Mouse (Mus musculus) heart, adult 2 months (tissue): ENCODE results near the gene Dcaf8. TPM values are rescaled to one million over a fixed set of nuclear protein-coding genes. Genes with fewer than 3 reads are reported as not detected.

Experiments used
- DNase-seq, 2 experiments: peaks; one replicate each; pipeline ENCODE4 v3.0.0; 2021
- H3K27ac ChIP-seq: fragments of 200-600 bp; 2 replicates; pipeline ENCODE4 v1.8.1; 2022
- H3K27me3 ChIP-seq: fragments of 200-500 bp; 2 replicates; pipeline ENCODE4 v1.6.1; 2012; ENCODE audit warnings: mild to moderate bottlenecking, low read length, inconsistent platforms, mixed read lengths; ENCODE audit not compliant: control insufficient read depth, insufficient read depth
- H3K36me3 ChIP-seq: fragments of 200-500 bp; 2 replicates; pipeline ENCODE4 v1.6.1; 2012; ENCODE audit warnings: low read length, inconsistent platforms; ENCODE audit not compliant: control insufficient read depth, insufficient read depth
- H3K4me1 ChIP-seq: fragments of 200-500 bp; 2 replicates; pipeline ENCODE4 v1.6.1; 2011; ENCODE audit warnings: low read length; ENCODE audit not compliant: control insufficient read depth, insufficient read depth
- H3K4me3 ChIP-seq: fragments of 200-600 bp; 2 replicates; pipeline ENCODE4 v1.8.1; 2022
- H3K79me2 ChIP-seq: fragments of 200-500 bp; replicated peaks from 2 replicates; pipeline ENCODE4 v1.6.1; 2012; ENCODE audit warnings: mild to moderate bottlenecking, inconsistent platforms, low read length, moderate library complexity, mixed read lengths; ENCODE audit not compliant: control insufficient read depth, insufficient read depth
- H3K9ac ChIP-seq: fragments of 200-500 bp; 2 replicates; pipeline ENCODE4 v1.6.1; 2012; ENCODE audit warnings: low read depth, mild to moderate bottlenecking, control low read depth, inconsistent platforms, low read length, mixed read lengths
- CTCF ChIP-seq: fragments of 200-600 bp; IDR thresholded peaks from 2 replicates; pipeline ENCODE4 v1.8.1; 2022; ENCODE audit warnings: antibody characterized with exemption, mild to moderate bottlenecking, moderate library complexity
- EP300 ChIP-seq: fragments of 200-500 bp; IDR thresholded peaks from 2 replicates; pipeline ENCODE4 v1.6.1; 2011; ENCODE audit warnings: low read depth, low read length, control low read depth; ENCODE audit not compliant: insufficient read depth
- POLR2A ChIP-seq: fragments of 200-500 bp; IDR thresholded peaks from 2 replicates; pipeline ENCODE4 v1.6.1; 2011; ENCODE audit warnings: mild to moderate bottlenecking, low read depth, low read length, control low read depth; ENCODE audit not compliant: insufficient read depth
- WGBS: fragments of 180-500 bp; shearing (Covaris S2); methylation state at CpG from one replicate; pipeline ENCODE4 v1.1.7; 2018; 5-methylcytosine and 5-hydroxymethylcytosine counted together
- intact Hi-C: fragments of 180-260 bp; cut with DNase I; formaldehyde crosslinking; loops from one replicate; pipeline ENCODE4 v1.15.1; 2025
- polyA plus RNA-seq: library from polyadenylated mRNA; depleted of rRNA; stranded (reverse); fragments of >200 nt; gene quantifications from 2 replicates; pipeline ENCODE4 v1.2.3, GENCODE M21; 2012
- total RNA-seq, 2 experiments: library from RNA; stranded (reverse); gene quantifications; 2 replicates each; pipeline ENCODE4 v1.2.3; 2021

Dcaf8 gene
- total and polyA plus RNA-seq, 3 experiments: 62.7 to 116 (median 100) TPM

GRCm38 (mm10) chr1:172116948-172117347 is 30.9 kb upstream of the Dcaf8 start:
- TF ChIP-seq EP300 (no peak), CTCF (no peak), POLR2A (no peak)
- Histone ChIP-seq H3K27me3 (no peaks in the 10 kb centered on the region), H3K9ac (no peak overlapping the region), H3K36me3 (peaks cover 2% of the 10 kb centered on the region), H3K4me3 (no peak overlapping the region), H3K4me1 (no peaks in the 10 kb centered on the region), H3K79me2 (no peaks in the 10 kb centered on the region), H3K27ac (no peak overlapping the region)
- 88% methylated on average over 5 of the region's 5 CpGs for WGBS
- intact Hi-C loops: no loop called here
- no peak for DNase-seq

- no peak overlapping the region for H3K9ac ChIP-seq
- intact Hi-C loops: loop anchor here (1.0 kb wide), 1 partner anchor 205 kb away; no protein-coding TSS in a partner anchor
- no peak for DNase-seq
- no peaks in the 10 kb centered on the region for H3K27me3 ChIP-seq
- no peak overlapping the region for H3K27ac ChIP-seq
- TF ChIP-seq EP300: no peak
- no peak for TF ChIP-seq CTCF
- no peak for TF ChIP-seq POLR2A
- no peaks in the 10 kb centered on the region for H3K4me1 ChIP-seq
- no peaks in the 10 kb centered on the region for H3K79me2 ChIP-seq
- WGBS: 57% methylated on average over 6 of the region's 6 CpGs
- H3K36me3 ChIP-seq: peaks cover under 1% of the 10 kb centered on the region
- no peak overlapping the region for H3K4me3 ChIP-seq
Observed at GRCm38 (mm10) chr1:172119100-172119499, 28.8 kb upstream of the Dcaf8 start.

DNA sequence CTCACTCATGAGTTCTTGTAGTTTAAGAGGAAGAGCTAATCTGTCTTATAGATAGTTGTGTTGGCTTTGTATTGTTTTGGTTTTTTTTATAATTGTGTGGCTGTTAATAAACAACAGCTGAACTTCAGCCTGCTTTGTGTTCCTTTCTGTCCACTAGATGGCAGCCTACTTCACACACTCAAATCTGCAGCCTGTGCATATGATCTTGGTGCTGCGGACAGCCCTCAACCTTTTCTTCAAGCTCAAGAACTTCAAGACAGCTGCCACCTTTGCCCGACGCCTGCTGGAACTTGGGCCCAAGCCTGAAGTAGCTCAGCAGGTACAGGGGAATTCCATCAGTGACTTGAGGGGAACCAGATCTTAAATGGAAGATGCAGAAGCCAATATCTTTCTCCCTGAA is 28.2 kb upstream of the Dcaf8 start:
- Histone ChIP-seq H3K4me3 (no peak overlapping the region), H3K27ac (no peak overlapping the region), H3K27me3 (no peaks in the 10 kb centered on the region), H3K36me3 (no peaks in the 10 kb centered on the region), H3K4me1 (no peaks in the 10 kb centered on the region), H3K79me2 (no peaks in the 10 kb centered on the region), H3K9ac (no peak overlapping the region)
- 53% methylated on average over 3 of the region's 3 CpGs for WGBS
- no peak for TF ChIP-seq POLR2A
- 0 out of 2 replicates have a peak, but pooled peaks have one; percentile 53 for TF ChIP-seq EP300
- TF ChIP-seq CTCF: peak; percentile 87
- intact Hi-C loops: loop anchor here (1.0 to 2.0 kb wide), 2 partner anchors 189 to 205 kb away; no protein-coding TSS in a partner anchor
- DNase-seq: peak in 1 of 2 experiments; percentile 23

GRCm38 (mm10) chr1:172122671-172123070 is 25.2 kb upstream of the Dcaf8 start:
- Histone ChIP-seq H3K27me3 (no peaks in the 10 kb centered on the region), H3K79me2 (no peaks in the 10 kb centered on the region), H3K4me1 (peaks cover 4% of the 10 kb centered on the region), H3K9ac (no peak overlapping the region), H3K27ac (no peak overlapping the region), H3K4me3 (no peak overlapping the region), H3K36me3 (peaks cover under 1% of the 10 kb centered on the region; the same call in 1 of the 2 replicates)
- TF ChIP-seq POLR2A (no peak), CTCF (no peak), EP300 (no peak)
- intact Hi-C loops: no loop called here
- no peak for DNase-seq
- 55% methylated on average over 2 of the region's 2 CpGs for WGBS

- Histone ChIP-seq H3K4me3 (no peak overlapping the region), H3K79me2 (no peaks in the 10 kb centered on the region), H3K27ac (no peak overlapping the region), H3K9ac (no peak overlapping the region), H3K27me3 (no peaks in the 10 kb centered on the region), H3K4me1 (peaks cover 4% of the 10 kb centered on the region), H3K36me3 (peaks cover 2% of the 10 kb centered on the region; the same call in 1 of the 2 replicates)
- intact Hi-C loops: no loop called here
- TF ChIP-seq POLR2A (no peak), EP300 (no peak)
- WGBS: 75% methylated on average over 6 of the region's 6 CpGs
- DNase-seq: no peak
Observed at GRCm38 (mm10) chr1:172124572-172124971, 23.3 kb upstream of the Dcaf8 start.

DNA sequence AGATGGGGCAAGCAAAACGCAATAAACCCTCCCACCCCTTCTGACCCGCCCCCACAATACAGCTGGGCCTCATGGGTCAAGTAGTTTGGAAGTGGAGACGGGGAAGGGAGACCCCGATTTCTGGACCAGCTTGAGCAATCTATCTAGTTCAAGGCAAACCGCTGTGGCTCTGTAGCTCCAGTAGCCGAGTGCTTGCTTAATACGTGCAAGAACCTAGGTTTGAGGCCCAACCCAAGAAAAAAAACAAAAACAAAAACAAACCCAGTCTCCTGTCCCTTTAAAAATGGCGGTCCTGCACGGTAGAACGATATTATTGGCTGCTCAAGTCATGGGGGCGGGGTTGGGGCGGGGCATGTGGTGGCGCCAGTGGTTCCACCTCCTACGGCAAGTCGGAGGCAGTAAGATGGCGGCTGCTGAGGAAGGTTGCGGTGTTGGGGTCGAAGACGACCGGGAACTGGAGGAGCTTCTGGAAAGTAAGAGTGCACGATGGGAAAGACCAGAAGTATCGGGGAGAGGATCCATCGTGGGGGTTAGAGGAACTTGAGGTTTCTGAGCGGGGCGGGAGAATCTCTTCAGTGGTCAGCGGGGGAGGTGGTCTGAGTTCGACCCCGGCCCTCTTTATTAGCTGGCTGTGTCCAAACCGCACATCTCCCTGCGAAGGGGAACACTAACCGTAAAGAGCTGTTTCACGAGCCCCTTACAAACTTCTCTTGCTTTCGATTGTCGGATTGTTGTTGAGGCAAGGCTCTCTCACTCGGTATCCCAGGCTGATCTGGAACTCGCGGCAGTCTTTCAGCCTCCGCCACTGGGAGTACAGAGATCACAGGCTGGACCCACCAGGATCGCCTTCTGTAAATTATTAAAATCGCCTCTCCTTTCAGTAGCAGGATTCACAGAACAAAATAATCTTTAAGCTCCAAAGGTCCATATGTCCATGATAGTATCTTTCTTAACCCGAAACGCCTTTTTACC is 21.2 kb upstream of the Dcaf8 start, which contains the start of gene Pex19:
TSS of gene Pex19 (plus strand) at position 380 of the 972 bp plus-strand sequence.
- H3K4me3 ChIP-seq: peak within 1 kb of the TSS; percentile 83
- peak within 1 kb of the TSS; percentile 90 for H3K27ac ChIP-seq
- peak; percentile 84 to 85 for DNase-seq
- intact Hi-C loops: loop anchor here (1.0 to 2.0 kb wide), 3 partner anchors 20 to 184 kb away; no protein-coding TSS in a partner anchor
- H3K36me3 ChIP-seq: peaks cover 2% of the 10 kb centered on the region
- peak within 1 kb of the TSS; percentile 91 for H3K9ac ChIP-seq
- no peaks in the 10 kb centered on the region for H3K79me2 ChIP-seq
- under 1% methylated on average over 42 of the region's 42 CpGs for WGBS
- no peaks in the 10 kb centered on the region for H3K27me3 ChIP-seq
- H3K4me1 ChIP-seq: peaks cover 4% of the 10 kb centered on the region
- TF ChIP-seq POLR2A (peak; percentile 86), CTCF (no peak), EP300 (0 out of 2 replicates have a peak, but pooled peaks have one; percentile 13)
